Mouse (Mus musculus): ENCODE results near the gene Gm20605. TPM values are rescaled to one million over a fixed set of nuclear protein-coding genes. Genes with fewer than 3 reads are reported as not detected.

Gm20605 gene
- total RNA-seq (2023): 10 to 100 TPM; 61.4 to 68.4 TPM

DNA sequence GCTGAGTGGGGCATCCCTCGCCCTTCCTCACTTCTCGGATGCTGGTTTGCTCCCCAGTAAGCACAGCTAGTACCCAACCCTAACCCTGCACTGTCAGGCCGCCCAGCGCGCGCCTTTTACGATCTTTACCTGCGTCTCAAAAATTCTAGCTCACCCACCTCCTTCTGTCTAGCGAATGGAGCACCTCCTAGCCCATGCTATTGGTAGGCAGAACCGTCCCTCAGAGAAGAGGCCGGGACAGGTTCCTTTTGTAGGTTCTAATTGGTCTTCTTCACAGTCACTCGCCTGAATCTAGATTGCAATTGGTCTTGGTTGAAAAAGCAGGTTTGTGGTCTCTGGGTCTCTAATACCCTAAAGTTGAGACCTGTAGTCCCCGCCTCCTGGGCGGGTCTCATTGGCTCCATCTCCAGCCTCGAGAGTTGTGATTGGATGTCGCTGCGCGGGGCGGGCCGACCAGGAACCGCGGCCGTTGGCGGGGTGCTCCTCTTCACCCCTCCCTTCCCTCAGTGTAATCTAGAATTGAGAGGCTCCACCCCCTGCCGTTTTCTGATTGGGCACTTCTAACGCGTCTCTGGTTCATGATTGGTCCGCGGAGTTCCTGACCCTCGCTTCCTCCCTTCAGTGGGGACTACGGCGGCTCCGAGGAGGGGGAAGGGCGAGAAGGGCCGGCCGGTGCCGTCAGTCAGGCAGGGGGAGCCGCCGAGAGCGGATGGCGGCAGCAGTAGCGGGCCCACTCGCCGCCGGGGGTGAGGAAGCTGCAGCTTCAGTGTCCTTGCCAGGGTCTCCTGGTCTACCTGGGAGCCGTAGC is at the start of gene Gm20605, which contains the start of the genes Fbxo24 and Lrch4:
Gm20605 (plus strand) TSS at position 678 of the 808 bp plus-strand sequence.
Fbxo24 (minus strand) TSS at position 505 of the 808 bp plus-strand sequence.
Lrch4 (plus strand) TSS at position 624 of the 808 bp plus-strand sequence.

DNA sequence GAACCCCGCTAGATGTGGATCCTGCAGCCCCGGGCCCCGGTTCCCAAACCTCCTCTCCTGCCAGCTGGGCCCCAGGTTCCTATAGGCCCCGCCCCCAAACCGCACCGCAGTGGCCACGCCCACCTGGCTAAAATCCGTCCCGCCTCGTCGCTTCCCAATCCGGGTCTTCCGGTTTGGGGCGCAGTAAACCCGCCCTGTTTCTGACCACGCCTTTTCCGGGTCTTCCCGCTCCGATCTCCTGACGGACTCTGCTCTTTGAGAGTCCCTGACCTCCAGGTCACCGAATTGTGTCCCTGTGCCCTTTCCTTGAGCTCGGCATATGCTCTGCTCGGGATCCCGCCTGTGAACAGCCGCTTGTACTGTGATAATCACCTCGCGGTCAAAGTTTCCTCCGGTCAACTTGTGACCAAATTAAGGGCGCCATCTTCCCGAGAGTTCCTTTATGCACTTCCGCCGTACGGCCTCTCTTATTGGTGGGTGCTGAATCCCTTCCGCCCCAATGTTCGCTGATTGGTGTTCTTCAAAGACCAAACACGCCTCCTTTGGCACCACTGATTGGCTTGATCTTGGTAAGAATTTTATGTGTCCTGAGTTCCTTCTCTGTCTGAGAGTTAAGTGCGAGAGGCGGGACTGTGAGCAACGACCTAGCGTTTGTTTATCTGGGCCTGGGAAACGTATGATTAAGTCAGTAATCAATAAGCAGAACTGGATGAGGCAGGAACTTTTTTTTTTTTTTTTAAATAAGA is 28.2 kb upstream of the Gm20605 start, which contains the start of gene Mospd3:
Mospd3 (minus strand) TSS at position 440 of the 746 bp plus-strand sequence.

DNA sequence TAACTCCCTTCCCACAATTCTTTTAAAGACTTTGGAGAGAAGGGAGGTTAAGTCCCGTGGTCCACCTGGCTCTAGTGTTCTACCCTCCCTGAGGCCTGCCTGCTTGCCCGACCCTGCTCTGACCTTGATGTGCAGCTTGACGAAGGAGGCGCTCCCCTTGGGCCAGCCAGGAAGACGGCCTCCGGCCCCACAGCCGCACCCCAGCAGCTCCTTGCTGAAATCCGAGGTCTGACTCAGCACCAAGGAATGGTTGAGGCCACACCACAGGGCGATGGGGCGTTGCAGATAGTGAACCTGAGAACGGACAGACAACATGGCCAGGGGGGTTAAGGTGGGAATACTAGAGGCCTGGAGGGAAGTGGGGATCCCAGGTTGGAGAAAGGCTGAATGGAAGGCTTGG is 15.4 kb upstream of the Gm20605 start, which contains the start of gene Pcolce:
Pcolce (minus strand) TSS at position 235 of the 400 bp plus-strand sequence.

DNA sequence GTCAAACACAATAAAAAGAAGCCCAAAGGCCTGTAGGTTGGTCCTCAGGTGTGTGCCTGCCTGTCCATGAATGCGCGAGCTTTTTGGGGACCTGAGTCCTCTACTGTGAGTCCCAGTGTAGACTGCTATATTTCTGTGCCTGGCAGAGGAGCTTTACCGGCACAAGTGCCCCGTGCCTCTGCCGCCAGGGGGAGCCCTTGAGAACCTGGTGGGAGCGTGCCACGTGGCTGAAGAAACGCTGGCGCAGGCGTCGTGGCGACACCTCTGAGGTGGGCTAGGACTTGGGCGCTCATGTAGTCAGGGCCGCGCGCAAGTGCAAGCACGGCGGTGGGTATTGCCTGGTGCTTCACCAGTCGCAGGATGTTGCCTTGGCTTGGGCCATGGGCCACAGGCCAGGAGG is 12.1 kb downstream of the Gm20605 start, which contains the start of gene Sap25:
Sap25 (plus strand) TSS at position 281 of the 400 bp plus-strand sequence.

DNA sequence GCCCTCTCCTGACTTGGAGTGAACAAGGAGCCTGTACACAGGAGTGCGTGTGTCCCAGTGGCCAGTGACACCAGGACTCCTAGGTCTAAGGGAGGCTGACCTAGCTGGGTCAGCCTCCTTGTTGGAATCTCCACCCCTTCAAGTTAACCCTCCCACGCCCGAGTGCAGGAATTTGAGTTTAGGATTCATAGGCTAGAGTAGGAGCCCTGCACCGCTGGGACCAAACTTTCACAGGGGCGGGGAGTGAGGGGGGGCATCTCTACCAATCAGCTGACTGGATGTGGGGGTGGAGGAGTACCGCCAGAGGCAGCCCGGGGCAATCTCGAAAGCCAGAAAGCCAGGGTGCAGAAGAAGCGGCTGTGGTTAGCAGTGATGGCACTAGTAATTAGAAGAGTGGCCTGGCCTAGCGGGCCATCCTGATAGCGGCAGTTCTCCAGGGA is 16.7 kb downstream of the Gm20605 start, which contains the start of gene Irs3:
Irs3 (minus strand) TSS at position 63 of the 440 bp plus-strand sequence.

GRCm38 (mm10) chr5:137684294-137685123 is 55.5 kb downstream of the Gm20605 start, which contains the start of gene Agfg2:
Agfg2 (minus strand) TSS chr5:137684726.

Other genes starting within 250 kb of the Gm20605 start
- gene Zan, start 152.1 kb upstream of the Gm20605 start, total RNA-seq (2023): under 1 TPM; 0.21 to 0.23 TPM
- gene Pop7, start 126.7 kb upstream of the Gm20605 start, total RNA-seq (2023): 10 to 100 TPM; 22.7 to 28.5 TPM
- 10 to 100 TPM; 95.7 to 97.2 TPM for gene Gigyf1, start 110.6 kb upstream of the Gm20605 start, total RNA-seq (2023)
- gene Epo, start 95.9 kb upstream of the Gm20605 start, total RNA-seq (2023): not detected
- 100 to 1,000 TPM; 327 to 334 TPM for gene Gnb2, start 95.7 kb upstream of the Gm20605 start, total RNA-seq (2023)
- not detected for gene Actl6b, start 75.7 kb upstream of the Gm20605 start, total RNA-seq (2023)
- gene Tfr2, start 59.3 kb upstream of the Gm20605 start, total RNA-seq (2023): 1 to 10 TPM; 1.9 to 2.2 TPM
- gene Mospd3, start 28.1 kb upstream of the Gm20605 start, total RNA-seq (2023): 10 to 100 TPM; 32.7 to 38.3 TPM
- gene Pcolce, start 15.4 kb upstream of the Gm20605 start, total RNA-seq (2023): under 1 TPM; 0.47 to 0.93 TPM
- gene Fbxo24, start 173 bp upstream of the Gm20605 start, total RNA-seq (2023): under 1 TPM in 1 of 2 experiments, not detected in 1; 0.50 TPM
- 100 to 1,000 TPM; 189 to 193 TPM for gene Lrch4, start 54 bp upstream of the Gm20605 start, total RNA-seq (2023)
- gene Sap25, start 12.2 kb downstream of the Gm20605 start, total RNA-seq (2023): 100 to 1,000 TPM in 1 of 2 experiments, 10 to 100 TPM in 1; 98.4 to 116 TPM
- gene Irs3, start 16.5 kb downstream of the Gm20605 start, total RNA-seq (2023): 1 to 10 TPM in 1 of 2 experiments, under 1 TPM in 1; 0.58 to 1.2 TPM
- 10 to 100 TPM; 24.7 to 27.5 TPM for gene Agfg2, start 55.6 kb downstream of the Gm20605 start, total RNA-seq (2023)
- gene Nyap1, start 112.4 kb downstream of the Gm20605 start, total RNA-seq (2023): 1 to 10 TPM; 2.1 to 2.3 TPM
- 100 to 1,000 TPM; 231 to 235 TPM for gene Tsc22d4, start 116.6 kb downstream of the Gm20605 start, total RNA-seq (2023)
- gene Ppp1r35, start 149.7 kb downstream of the Gm20605 start, total RNA-seq (2023): 10 to 100 TPM; 23.2 to 26.0 TPM
- gene Mepce, start 158.5 kb downstream of the Gm20605 start, total RNA-seq (2023): 100 to 1,000 TPM; 120 to 126 TPM
- gene Zcwpw1, start 158.6 kb downstream of the Gm20605 start, total RNA-seq (2023): 10 to 100 TPM; 19.2 to 22.2 TPM
- gene Pilra, start 207.1 kb downstream of the Gm20605 start, total RNA-seq (2023): 1 to 10 TPM; 3.2 to 3.3 TPM
- 1 to 10 TPM; 1.7 to 2.7 TPM for gene Pilrb1, start 228.9 kb downstream of the Gm20605 start, total RNA-seq (2023)
- 1 to 10 TPM in 1 of 2 experiments, not detected in 1; 2.4 TPM for gene Pilrb2, start 242.6 kb downstream of the Gm20605 start, total RNA-seq (2023)

All from T-cell, adult 66 days (primary cell).